Mouse (Mus musculus) small intestine, adult 2 months (tissue): Measurements from ENCODE around the gene Cln6. TPM values are rescaled to one million over a fixed set of nuclear protein-coding genes. Genes with fewer than 3 reads are reported as not detected.
"Not testable (repeated sequence)": the region's sequence is repeated elsewhere in the genome, so short reads cannot be mapped to it uniquely, and the experiment has no call there.

ENCODE experiments used
- H3K27ac ChIP-seq: fragments of 200-500 bp; 2 replicates; pipeline ENCODE4 v1.5.1; 2012; ENCODE audit warnings: low read depth, low read length, control low read depth, inconsistent platforms; ENCODE audit not compliant: insufficient read depth
- H3K27me3 ChIP-seq: fragments of 200-500 bp; 2 replicates; pipeline ENCODE4 v1.6.1; 2012; ENCODE audit warnings: mild to moderate bottlenecking, moderate library complexity, low read length, inconsistent platforms; ENCODE audit not compliant: control insufficient read depth, insufficient read depth
- H3K36me3 ChIP-seq: fragments of 200-500 bp; 2 replicates; pipeline ENCODE4 v1.6.1; 2012; ENCODE audit warnings: mild to moderate bottlenecking, low read length, control low read depth, inconsistent platforms; ENCODE audit not compliant: control insufficient read depth, insufficient read depth
- H3K4me1 ChIP-seq: fragments of 200-500 bp; 2 replicates; pipeline ENCODE4 v1.6.1; 2012; ENCODE audit warnings: low read length, inconsistent platforms, mixed read lengths; ENCODE audit not compliant: control insufficient read depth, insufficient read depth, insufficient read length
- H3K4me3 ChIP-seq: fragments of 200-500 bp; 2 replicates; pipeline ENCODE4 v1.5.1; 2012; ENCODE audit warnings: low read depth, mild to moderate bottlenecking, control low read depth, inconsistent platforms, low read length, moderate library complexity
- CTCF ChIP-seq: fragments of 200-500 bp; IDR thresholded peaks from 2 replicates; pipeline ENCODE4 v1.5.1; 2012; ENCODE audit warnings: low read depth, mild to moderate bottlenecking, control low read depth, inconsistent platforms, low read length, moderate library complexity, mixed read lengths; ENCODE audit not compliant: insufficient replicate concordance, insufficient read length; ENCODE audit errors: extremely low read depth
- POLR2A ChIP-seq: fragments of 200-500 bp; IDR thresholded peaks from 2 replicates; pipeline ENCODE4 v1.6.1; 2012; ENCODE audit warnings: low read depth, mild to moderate bottlenecking, control low read depth, inconsistent platforms, low read length, moderate library complexity
- WGBS: fragments of 180-500 bp; shearing (Covaris S2); methylation state at CpG from one replicate; pipeline ENCODE4 v1.1.7; 2018; 5-methylcytosine and 5-hydroxymethylcytosine counted together
- polyA plus RNA-seq: library from polyadenylated mRNA; depleted of rRNA; stranded (reverse); fragments of >200 nt; gene quantifications from 2 replicates; pipeline ENCODE4 v1.2.3, GENCODE M21; 2012; rRNA removed

The Cln6 gene
- polyA plus RNA-seq, 1 experiment = 51.2 TPM

GRCm38 (mm10) chr9:62860866-62861265 is 22.3 kb downstream of the Cln6 start:
- Histone ChIP-seq H3K4me3 (peak overlapping the region; percentile 0; the same call in 1 of the 2 replicates), H3K4me1 (peaks cover 12% of the 10 kb centered on the region; the same call in 1 of the 2 replicates), H3K36me3 (peaks cover 4% of the 10 kb centered on the region; the same call in 1 of the 2 replicates), H3K27me3 (no peaks in the 10 kb centered on the region), H3K27ac (no peak overlapping the region)
- TF ChIP-seq POLR2A (no peak), CTCF (no peak)
- WGBS = 57% methylated on average over 4 of the region's 4 CpGs

- H3K36me3 ChIP-seq = peaks cover 15% of the 10 kb centered on the region
- not testable (repeated sequence) for H3K4me1 ChIP-seq, H3K4me3 ChIP-seq, H3K27me3 ChIP-seq, H3K27ac ChIP-seq
- WGBS = 97% methylated on average over 4 of the region's 4 CpGs
These were observed 30.7 kb downstream of the Cln6 start for GRCm38 (mm10) chr9:62869236-62869635.

GRCm38 (mm10) chr9:62870728-62871127 is 32.1 kb downstream of the Cln6 start:
- Histone ChIP-seq H3K4me3 (no peak overlapping the region), H3K36me3 (peaks cover 25% of the 10 kb centered on the region), H3K4me1 (no peaks in the 10 kb centered on the region), H3K27me3 (no peaks in the 10 kb centered on the region), H3K27ac (no peak overlapping the region)
- TF ChIP-seq POLR2A = no peak
- TF ChIP-seq CTCF = no peak

GRCm38 (mm10) chr9:62876966-62877616 is 38.5 kb downstream of the Cln6 start:
- H3K27ac ChIP-seq = no peak overlapping the region
- WGBS = 78% methylated on average over 7 of the region's 7 CpGs

GRCm38 (mm10) chr9:62877825-62878224 is 39.2 kb downstream of the Cln6 start:
- Histone ChIP-seq H3K27me3 (no peaks in the 10 kb centered on the region), H3K36me3 (peaks cover 49% of the 10 kb centered on the region), H3K27ac (no peak overlapping the region), H3K4me1 (no peaks in the 10 kb centered on the region; the same call in 1 of the 2 replicates), H3K4me3 (no peak overlapping the region)
- 80% methylated on average over 2 of the region's 2 CpGs for WGBS
- TF ChIP-seq POLR2A = no peak
- no peak for TF ChIP-seq CTCF

More at GRCm38 (mm10) chr9:62876966-62877616, 38.5 kb downstream of the Cln6 start:
- Histone ChIP-seq H3K36me3 (peaks cover 50% of the 10 kb centered on the region), H3K4me3 (no peak overlapping the region), H3K4me1 (no peaks in the 10 kb centered on the region), H3K27me3 (no peaks in the 10 kb centered on the region)
- TF ChIP-seq POLR2A (no peak), CTCF (no peak)

DNA sequence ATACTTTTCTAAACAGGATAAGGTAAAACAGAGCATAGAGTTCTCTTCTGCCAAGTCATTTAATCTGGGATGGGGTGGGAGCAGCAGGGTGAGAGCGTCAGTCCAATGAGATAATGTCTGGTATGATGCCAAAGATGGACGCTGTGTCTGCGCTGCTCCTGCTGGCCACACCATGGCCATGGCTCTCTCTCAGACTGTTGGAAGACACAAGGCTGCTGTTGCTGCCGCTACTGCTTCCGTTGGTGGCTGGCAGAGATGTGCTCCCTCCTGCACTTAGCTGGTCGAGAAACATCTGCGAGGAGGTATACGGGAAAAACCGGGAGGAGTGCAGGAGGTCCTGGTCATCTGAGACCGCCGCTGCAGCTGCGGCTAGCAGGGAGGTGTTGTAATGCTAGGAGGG is 43.3 kb downstream of the Cln6 start:
- TF ChIP-seq CTCF = no peak
- TF ChIP-seq POLR2A = no peak
- H3K36me3 ChIP-seq = peaks cover 47% of the 10 kb centered on the region
- H3K4me3 ChIP-seq = no peak overlapping the region
- H3K27ac ChIP-seq = no peak overlapping the region
- H3K4me1 ChIP-seq = no peaks in the 10 kb centered on the region; the same call in 1 of the 2 replicates
- WGBS = 74% methylated on average over 12 of the region's 12 CpGs
- no peaks in the 10 kb centered on the region for H3K27me3 ChIP-seq

- no peak for TF ChIP-seq POLR2A
- no peak for TF ChIP-seq CTCF
- WGBS = 74% methylated on average over 1 of the region's 1 CpGs
- peaks cover 29% of the 10 kb centered on the region for H3K36me3 ChIP-seq
- no peak overlapping the region for H3K4me3 ChIP-seq
- no peaks in the 10 kb centered on the region for H3K4me1 ChIP-seq
- no peaks in the 10 kb centered on the region for H3K27me3 ChIP-seq
- H3K27ac ChIP-seq = no peak overlapping the region
These were observed 55.9 kb downstream of the Cln6 start for GRCm38 (mm10) chr9:62894486-62894885.

Other genes starting within 250 kb of the Cln6 start
- gene Itga11, start 161.0 kb upstream of the Cln6 start, polyA plus RNA-seq = 1.5 and 3.8 TPM in 2 replicates
- 3.0 and 4.7 TPM in 2 replicates for gene Fem1b, start 26.9 kb upstream of the Cln6 start, polyA plus RNA-seq
- 73.8 and 101 TPM in 2 replicates for gene Calml4, start 19.3 kb downstream of the Cln6 start, polyA plus RNA-seq
- gene Pias1, start 149.1 kb downstream of the Cln6 start, polyA plus RNA-seq = 3.9 and 9.9 TPM in 2 replicates